Mouse (Mus musculus) intestine, postnatal 0 days (tissue): Measurements from ENCODE around the gene Rnf34. TPM values are rescaled to one million over a fixed set of nuclear protein-coding genes. Genes with fewer than 3 reads are reported as not detected.

Experiments
- ATAC-seq: fragments of 200-750 bp; cut with Nextera tagmentation; 2 replicates; pipeline ENCODE4 v1.8.0; 2017; ENCODE audit warnings: mild to moderate bottlenecking, moderate TSS enrichment, moderate library complexity
- H3K27ac ChIP-seq: fragments of 300-500 bp; sonication (generic); 2 replicates; pipeline ENCODE4 v1.5.1; 2014; ENCODE audit warnings: mild to moderate bottlenecking, low read depth, low read length, moderate library complexity
- H3K27me3 ChIP-seq: fragments of 300-500 bp; sonication (generic); replicated peaks from 2 replicates; pipeline ENCODE4 v1.6.1; 2014; ENCODE audit warnings: low read length, mixed read lengths; ENCODE audit not compliant: control insufficient read depth, insufficient read depth
- H3K36me3 ChIP-seq: fragments of 300-500 bp; sonication (generic); 2 replicates; pipeline ENCODE4 v1.6.1; 2014; ENCODE audit warnings: mild to moderate bottlenecking, moderate library complexity; ENCODE audit not compliant: control insufficient read depth, insufficient read depth
- H3K4me1 ChIP-seq: fragments of 300-500 bp; sonication (generic); replicated peaks from 2 replicates; pipeline ENCODE4 v1.6.1; 2014; ENCODE audit warnings: antibody characterized with exemption, low read length, mixed read lengths; ENCODE audit not compliant: control insufficient read depth, insufficient read depth
- H3K4me2 ChIP-seq: fragments of 300-500 bp; sonication (generic); replicated peaks from 2 replicates; pipeline ENCODE4 v1.6.1; 2014; ENCODE audit warnings: low read depth, mild to moderate bottlenecking, moderate library complexity
- H3K4me3 ChIP-seq: fragments of 300-500 bp; sonication (generic); 2 replicates; pipeline ENCODE4 v1.5.1; 2014; ENCODE audit warnings: low read depth, low read length
- H3K9ac ChIP-seq: fragments of 300-500 bp; sonication (generic); 2 replicates; pipeline ENCODE4 v1.6.1; 2014; ENCODE audit warnings: mild to moderate bottlenecking, low read depth, low read length
- H3K9me3 ChIP-seq: fragments of 300-500 bp; sonication (generic); 2 replicates; pipeline ENCODE4 v1.6.1; 2016; ENCODE audit warnings: mixed run types; ENCODE audit not compliant: control insufficient read depth
- CTCF ChIP-seq: sonication (generic); IDR thresholded peaks from 2 replicates; pipeline ENCODE4 v1.5.1; 2016; ENCODE audit warnings: low read depth, mild to moderate bottlenecking, control low read depth, antibody characterized with exemption, moderate library complexity
- WGBS: fragments of 180-500 bp; shearing (Covaris S2); extraction: QIAGEN DNeasy Blood & Tissue Kit; methylation state at CpG from one replicate; pipeline ENCODE4 v1.1.7; 2014; 5-methylcytosine and 5-hydroxymethylcytosine counted together
- polyA plus RNA-seq: library from polyadenylated mRNA; unstranded; fragments of >200 nt; fragmentation: Nextera tagmentation; extraction: Ambion mirVana; gene quantifications from 2 replicates; pipeline ENCODE4 v1.2.1, GENCODE M21; 2015

The Rnf34 gene
- polyA plus RNA-seq, 1 experiment from 2014 or later: 18.3 TPM

DNA sequence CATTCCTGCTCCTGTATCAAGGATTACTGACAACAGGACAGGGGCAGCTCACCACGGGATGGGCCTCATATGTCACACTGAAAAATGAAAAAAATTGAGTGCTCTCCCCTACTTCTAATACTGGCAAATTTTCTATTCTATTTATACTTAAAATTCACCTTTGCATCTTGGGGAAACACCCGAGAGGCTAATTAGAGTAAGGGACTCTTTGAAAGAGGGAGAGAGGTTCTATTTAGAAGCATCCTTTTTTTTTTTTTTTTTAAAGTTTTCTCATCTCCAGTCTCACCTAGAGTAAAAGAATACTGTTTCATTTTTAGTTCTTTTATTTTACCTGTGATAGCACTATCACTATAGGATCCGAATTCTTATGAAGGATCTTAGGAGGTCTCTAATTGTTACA, 24.5 kb downstream of the Rnf34 start:
- Histone ChIP-seq H3K36me3 (peaks cover 36% of the 10 kb centered on the region), H3K9ac (no peak overlapping the region), H3K9me3 (no peaks in the 10 kb centered on the region), H3K4me1 (0 out of 2 replicates have a peak, but pooled peaks cover 3% of the 10 kb centered on the region), H3K4me3 (no peak overlapping the region), H3K27ac (no peak overlapping the region), H3K4me2 (no peak overlapping the region), H3K27me3 (no peaks in the 10 kb centered on the region)
- no peak for ATAC-seq
- no peak for TF ChIP-seq CTCF
- 70% methylated on average over 3 of the region's 3 CpGs for WGBS

DNA sequence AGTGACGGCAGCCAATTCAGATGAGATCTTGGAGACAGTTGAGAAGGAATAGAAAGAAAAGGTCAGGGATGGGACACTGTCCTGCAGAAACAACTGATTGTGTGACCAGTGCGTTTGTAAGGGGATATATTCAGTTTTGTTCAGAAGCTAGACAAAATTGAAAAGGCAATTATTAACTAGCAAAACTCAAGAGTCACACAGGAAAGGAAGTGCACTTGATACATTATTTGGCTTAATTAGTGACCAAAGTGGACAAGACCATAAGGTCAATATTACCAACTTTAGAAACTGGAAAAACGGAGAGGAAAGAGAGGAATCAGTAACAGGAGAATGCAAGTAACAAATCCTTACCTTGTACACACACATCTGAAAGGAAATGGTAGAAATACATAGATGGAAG, 26.8 kb downstream of the Rnf34 start:
- 0 out of 2 replicates have a peak, but pooled peaks cover 3% of the 10 kb centered on the region for H3K4me1 ChIP-seq
- no peak overlapping the region for H3K9ac ChIP-seq
- H3K4me2 ChIP-seq: no peak overlapping the region
- no peak for ATAC-seq
- no peaks in the 10 kb centered on the region for H3K27me3 ChIP-seq
- no peak for TF ChIP-seq CTCF
- no peak overlapping the region for H3K27ac ChIP-seq
- H3K4me3 ChIP-seq: no peak overlapping the region
- H3K36me3 ChIP-seq: peaks cover 41% of the 10 kb centered on the region
- H3K9me3 ChIP-seq: no peaks in the 10 kb centered on the region
- 47% methylated on average over 3 of the region's 3 CpGs for whole genome bisulfite sequencing

DNA sequence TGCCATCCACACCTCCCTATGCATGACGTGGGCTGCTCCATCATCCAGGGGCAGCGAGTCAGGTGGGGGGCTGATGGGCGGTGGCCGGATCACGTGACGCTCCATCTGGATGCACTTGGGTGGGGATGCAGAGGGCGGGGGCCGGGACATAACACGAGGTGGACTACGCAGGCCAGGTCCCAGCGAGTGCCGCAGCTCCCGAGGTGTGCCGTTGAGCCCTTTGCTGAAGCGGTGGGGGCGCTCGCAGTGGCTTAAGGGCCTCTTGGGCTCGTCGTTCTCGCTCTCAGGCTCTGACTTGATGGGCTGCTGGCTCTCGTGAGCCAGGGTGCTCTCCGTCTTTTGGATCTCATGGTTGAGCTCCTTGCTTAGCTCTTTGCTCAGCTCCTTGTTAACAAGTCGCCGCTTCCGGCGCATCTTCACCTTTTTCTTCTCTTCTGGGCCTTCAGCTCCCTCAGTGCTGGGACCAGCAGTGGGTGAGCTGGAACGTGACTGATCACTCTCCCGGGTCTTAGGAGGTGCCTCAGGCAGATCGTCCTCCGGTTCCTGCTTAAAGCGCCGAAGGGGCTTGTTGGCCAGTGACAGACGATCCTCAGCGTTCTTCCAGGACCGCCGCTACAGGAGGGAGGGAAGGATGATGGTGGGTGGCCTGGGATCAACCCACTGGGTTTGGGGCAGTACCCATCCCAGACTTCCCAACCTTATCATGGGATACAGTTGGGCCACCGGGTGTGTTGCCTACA, 30.6 kb downstream of the Rnf34 start:
- no peak for TF ChIP-seq CTCF
- no peak for ATAC-seq
- no peaks in the 10 kb centered on the region for H3K27me3 ChIP-seq
- H3K4me1 ChIP-seq: no peaks in the 10 kb centered on the region; the same call in 1 of the 2 replicates
- no peak overlapping the region for H3K9ac ChIP-seq
- H3K27ac ChIP-seq: no peak overlapping the region
- no peak overlapping the region for H3K4me3 ChIP-seq
- 94% methylated on average over 37 of the region's 37 CpGs for WGBS
- no peak overlapping the region for H3K4me2 ChIP-seq
- peaks cover 29% of the 10 kb centered on the region; the same call in 1 of the 2 replicates for H3K36me3 ChIP-seq
- no peaks in the 10 kb centered on the region for H3K9me3 ChIP-seq

DNA sequence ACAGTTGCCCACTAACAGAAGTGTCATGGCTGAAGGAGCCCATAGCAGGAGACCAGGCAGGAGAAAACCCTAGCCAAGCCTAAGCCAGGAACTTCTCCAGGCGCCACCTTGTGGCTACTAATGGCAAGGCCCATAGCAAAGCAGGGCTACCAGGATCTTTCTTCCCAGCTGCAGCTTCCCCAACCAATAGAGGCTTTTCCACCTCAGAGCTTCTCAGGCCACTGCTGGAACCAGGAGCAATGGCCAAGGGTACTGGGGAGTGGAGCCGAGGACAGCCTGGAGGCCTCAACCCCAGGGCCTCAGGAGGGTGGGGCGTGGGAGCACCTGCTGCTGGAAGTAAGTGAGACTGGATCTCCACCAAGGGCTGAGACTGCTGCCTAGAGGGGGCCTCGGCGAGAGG, 31.5 kb downstream of the Rnf34 start:
- Histone ChIP-seq H3K4me3 (no peak overlapping the region), H3K36me3 (peaks cover 29% of the 10 kb centered on the region; the same call in 1 of the 2 replicates), H3K4me1 (no peaks in the 10 kb centered on the region; the same call in 1 of the 2 replicates), H3K27ac (no peak overlapping the region; the same call in 1 of the 2 replicates), H3K9me3 (no peaks in the 10 kb centered on the region), H3K9ac (no peak overlapping the region), H3K27me3 (no peaks in the 10 kb centered on the region), H3K4me2 (no peak overlapping the region)
- peak; percentile 43 for ATAC-seq
- 36% methylated on average over 5 of the region's 5 CpGs for WGBS
- peak; percentile 89 for TF ChIP-seq CTCF

DNA sequence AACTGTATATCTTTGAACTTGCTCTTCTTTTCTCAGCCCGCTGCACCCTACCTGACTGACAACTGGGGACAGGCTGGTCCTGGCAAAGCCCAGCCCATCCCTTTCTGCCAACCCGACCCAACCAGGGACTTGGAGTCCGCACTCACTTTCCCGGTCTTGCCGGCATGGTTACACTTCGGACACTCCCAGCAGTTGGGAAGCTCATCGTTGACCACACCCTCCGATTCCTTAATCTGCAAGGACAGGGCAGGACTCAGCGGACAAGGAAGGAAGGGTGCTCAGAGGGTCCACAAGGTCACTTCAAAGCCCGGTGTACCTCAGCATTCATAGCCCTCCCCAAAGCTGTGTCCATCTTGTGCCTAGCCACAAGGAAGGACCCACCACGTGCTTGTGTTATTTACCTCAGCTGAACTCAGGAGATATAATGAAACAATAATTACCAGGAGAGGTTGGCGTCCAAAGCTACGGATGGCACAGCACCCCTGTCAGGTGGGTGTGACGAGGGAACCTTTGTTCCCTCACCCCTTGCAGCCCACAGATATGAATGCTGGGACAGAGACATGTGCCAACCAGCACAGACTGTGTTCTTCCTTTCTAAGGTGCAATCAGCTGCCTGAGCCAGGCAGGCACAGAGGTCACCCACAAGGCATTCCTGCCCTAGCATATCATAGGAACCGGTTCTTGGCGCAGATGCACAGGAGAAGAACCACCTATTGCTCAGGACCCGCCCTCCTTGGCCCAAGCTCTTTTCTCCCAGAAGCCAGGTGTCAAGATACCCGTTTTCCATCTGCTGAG, 32.6 kb downstream of the Rnf34 start:
- no peaks in the 10 kb centered on the region; the same call in 1 of the 2 replicates for H3K4me1 ChIP-seq
- H3K4me3 ChIP-seq: no peak overlapping the region
- peak overlapping the region; percentile 46 for H3K27ac ChIP-seq
- H3K36me3 ChIP-seq: peaks cover 29% of the 10 kb centered on the region; the same call in 1 of the 2 replicates
- H3K27me3 ChIP-seq: no peaks in the 10 kb centered on the region
- no peak overlapping the region for H3K9ac ChIP-seq
- 63% methylated on average over 18 of the region's 18 CpGs for WGBS
- H3K4me2 ChIP-seq: 0 out of 2 replicates have a peak overlapping the region, but pooled peaks have one; percentile 17
- TF ChIP-seq CTCF: no peak
- H3K9me3 ChIP-seq: no peaks in the 10 kb centered on the region
- peak; percentile 81 for ATAC-seq

DNA sequence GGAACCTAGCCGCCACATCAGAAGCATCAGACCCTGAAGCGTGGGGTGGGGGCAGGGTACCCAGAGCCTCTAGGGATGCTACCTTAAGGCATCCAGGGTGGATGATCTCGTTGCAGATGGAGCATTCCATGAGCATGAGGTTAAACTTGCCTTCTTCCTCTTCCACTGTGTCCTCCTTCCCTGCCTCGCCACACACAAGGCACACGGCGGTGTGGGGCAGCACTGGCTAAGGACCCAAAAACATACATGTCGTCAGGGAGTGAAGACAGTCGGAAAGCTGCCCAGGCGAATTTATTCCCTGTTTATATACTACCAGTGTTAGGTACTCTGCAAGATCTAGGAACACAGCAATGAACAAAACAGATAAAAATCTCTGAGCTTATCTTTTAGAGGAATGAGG, 33.4 kb downstream of the Rnf34 start:
- no peak for TF ChIP-seq CTCF
- peaks cover 4% of the 10 kb centered on the region; the same call in 1 of the 2 replicates for H3K4me1 ChIP-seq
- no peak overlapping the region for H3K4me2 ChIP-seq
- no peak overlapping the region for H3K4me3 ChIP-seq
- no peak for ATAC-seq
- H3K9me3 ChIP-seq: no peaks in the 10 kb centered on the region
- H3K27ac ChIP-seq: no peak overlapping the region
- H3K9ac ChIP-seq: no peak overlapping the region
- H3K27me3 ChIP-seq: no peaks in the 10 kb centered on the region
- 75% methylated on average over 9 of the region's 9 CpGs for WGBS
- peaks cover 24% of the 10 kb centered on the region; the same call in 1 of the 2 replicates for H3K36me3 ChIP-seq
